Mouse (Mus musculus): ENCODE results near the gene Tmem121b. TPM values are rescaled to one million over a fixed set of nuclear protein-coding genes. Genes with fewer than 3 reads are reported as not detected.

The Tmem121b gene
- polyA plus RNA-seq, 1 experiment = 0.14 TPM

DNA sequence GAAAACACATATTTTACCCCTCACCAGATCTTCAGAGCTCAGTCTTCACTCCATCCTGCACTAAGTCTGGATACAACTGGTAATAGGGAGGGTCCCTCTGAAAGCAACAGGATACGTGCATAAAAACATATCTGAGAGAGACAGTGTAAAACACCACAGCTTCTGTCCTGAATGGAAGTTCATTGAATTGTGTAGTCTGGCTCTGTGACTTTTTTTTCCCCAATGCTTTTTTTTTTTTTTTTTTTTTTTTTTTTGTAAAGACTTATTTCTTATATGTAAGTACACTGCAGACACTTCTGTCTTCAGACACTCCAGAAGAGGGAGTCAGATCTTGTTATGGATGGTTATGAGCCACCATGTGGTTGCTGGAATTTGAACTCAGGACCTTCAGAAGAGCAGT, 39.0 kb upstream of the Tmem121b start:
- TF ChIP-seq POLR2A (IDR thresholded peaks at IDR 0.05; ENCODE audit: low read depth, low read length) = no peak
- TF ChIP-seq CTCF (IDR thresholded peaks at IDR 0.05; ENCODE audit: extremely low read depth, insufficient read depth, insufficient read length, insufficient replicate concordance) = no peak
- DNase-seq (ENCODE audit: low read depth in 1 of 2, low spot score in 2 of 2) = no peak
- no peaks in the 10 kb centered on the region for H3K36me3 ChIP-seq (ENCODE audit: control insufficient read depth, insufficient read depth, low read length)
- H3K27me3 ChIP-seq (ENCODE audit: control insufficient read depth, insufficient read depth, low read length) = no peaks in the 10 kb centered on the region
- no peak overlapping the region for H3K4me3 ChIP-seq (ENCODE audit: extremely low read depth, insufficient read depth, insufficient read length)
- H3K4me1 ChIP-seq (ENCODE audit: control insufficient read depth, insufficient read depth, insufficient read length) = peaks cover 13% of the 10 kb centered on the region
- no peak overlapping the region for H3K27ac ChIP-seq (ENCODE audit: insufficient read depth, low read length)
- WGBS = 89% methylated on average over 1 of the region's 1 CpGs

DNA sequence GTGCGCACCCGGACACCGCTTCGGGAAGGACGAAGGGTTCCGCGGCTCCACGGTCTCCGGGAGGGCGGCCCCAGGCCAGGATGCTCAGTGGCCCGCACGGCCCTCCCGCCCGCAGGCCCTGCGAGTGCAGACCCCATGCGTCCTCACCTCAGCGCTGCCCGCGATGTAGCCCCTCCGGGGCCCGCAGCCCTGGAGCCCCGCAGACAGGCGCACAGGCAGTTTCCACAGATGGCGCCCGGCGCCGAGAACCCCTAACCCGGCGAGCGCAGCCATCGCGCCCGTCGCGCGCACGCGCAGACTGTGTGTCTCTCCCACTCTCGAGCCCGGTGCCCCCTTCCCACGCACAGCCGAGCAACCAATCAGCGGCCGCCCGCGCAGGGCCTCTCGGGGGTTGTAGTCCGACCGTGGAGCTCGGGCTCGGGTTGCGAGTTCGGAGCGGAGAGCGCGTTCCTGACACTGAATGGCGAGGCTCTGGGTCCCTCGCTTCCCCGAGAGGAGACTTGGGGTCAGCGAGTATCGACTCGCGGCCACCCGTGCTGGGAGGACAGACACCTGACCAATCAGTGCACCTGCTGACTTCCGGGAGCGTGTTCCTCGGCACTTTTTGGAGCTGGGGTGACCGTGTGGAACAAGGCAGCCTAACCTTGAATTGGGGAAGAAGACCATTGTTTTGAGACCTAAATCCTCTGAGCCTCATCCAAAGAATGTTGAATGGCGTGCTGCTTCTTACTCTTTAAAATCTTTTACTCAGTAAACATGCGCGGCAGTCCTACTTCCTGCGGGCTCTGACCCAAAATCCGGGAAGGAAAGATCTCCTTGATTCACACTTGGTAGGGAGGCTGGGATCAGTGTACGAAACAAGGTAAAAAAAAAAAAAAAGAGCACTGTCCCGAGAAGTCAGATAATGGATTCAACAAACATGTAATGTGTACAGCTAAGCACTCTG, 37.7 kb upstream of the Tmem121b start, which contains the start of gene Hdhd5:
Gene Hdhd5, minus strand, starts transcription at position 300 of the 946 bp plus-strand sequence.
- Histone ChIP-seq H3K27ac (ENCODE audit: insufficient read depth, low read length) (peak within 1 kb of the TSS; percentile 72), H3K27me3 (ENCODE audit: control insufficient read depth, insufficient read depth, low read length) (no peaks in the 10 kb centered on the region), H3K36me3 (ENCODE audit: control insufficient read depth, insufficient read depth, low read length) (no peaks in the 10 kb centered on the region), H3K4me1 (ENCODE audit: control insufficient read depth, insufficient read depth, insufficient read length) (peaks cover 13% of the 10 kb centered on the region), H3K4me3 (ENCODE audit: extremely low read depth, insufficient read depth, insufficient read length) (peak within 1 kb of the TSS; percentile 87)
- under 1% methylated on average over 75 of the region's 75 CpGs for WGBS
- no peak for TF ChIP-seq CTCF (IDR thresholded peaks at IDR 0.05; ENCODE audit: extremely low read depth, insufficient read depth, insufficient read length, insufficient replicate concordance)
- TF ChIP-seq POLR2A (IDR thresholded peaks at IDR 0.05; ENCODE audit: low read depth, low read length) = peak; percentile 65
- peak; percentile 83 to 93 for DNase-seq (ENCODE audit: low read depth in 1 of 2, low spot score in 2 of 2)

DNA sequence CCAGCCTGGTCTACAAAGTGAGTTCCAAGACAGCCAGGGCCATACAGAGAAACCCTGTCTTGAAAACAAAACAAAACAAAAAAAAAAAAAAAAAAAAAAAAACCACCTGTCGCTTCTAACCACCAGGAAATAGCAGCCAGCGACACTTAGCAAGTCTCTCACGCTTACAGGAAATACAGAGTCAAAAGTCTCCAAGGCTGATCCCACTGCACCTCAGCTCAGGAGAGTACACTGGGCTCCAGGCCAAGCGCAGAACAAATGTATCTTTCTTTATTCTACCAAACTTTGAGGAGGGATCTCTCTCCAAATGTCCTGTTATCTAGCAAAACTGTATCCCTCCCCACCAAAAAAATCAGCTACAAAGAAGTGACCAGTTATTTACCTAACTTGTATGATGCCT, 35.5 kb upstream of the Tmem121b start:
- WGBS = 27% methylated on average over 4 of the region's 4 CpGs
- no peaks in the 10 kb centered on the region for H3K27me3 ChIP-seq (ENCODE audit: control insufficient read depth, insufficient read depth, low read length)
- peaks cover 13% of the 10 kb centered on the region for H3K4me1 ChIP-seq (ENCODE audit: control insufficient read depth, insufficient read depth, insufficient read length)
- DNase-seq (ENCODE audit: low read depth in 1 of 2, low spot score in 2 of 2) = no peak
- peak overlapping the region; percentile 61 for H3K27ac ChIP-seq (ENCODE audit: insufficient read depth, low read length)
- TF ChIP-seq CTCF (IDR thresholded peaks at IDR 0.05; ENCODE audit: extremely low read depth, insufficient read depth, insufficient read length, insufficient replicate concordance) = no peak
- TF ChIP-seq POLR2A (IDR thresholded peaks at IDR 0.05; ENCODE audit: low read depth, low read length) = no peak
- no peak overlapping the region; the same call in 1 of the 2 replicates for H3K4me3 ChIP-seq (ENCODE audit: extremely low read depth, insufficient read depth, insufficient read length)
- H3K36me3 ChIP-seq (ENCODE audit: control insufficient read depth, insufficient read depth, low read length) = no peaks in the 10 kb centered on the region

DNA sequence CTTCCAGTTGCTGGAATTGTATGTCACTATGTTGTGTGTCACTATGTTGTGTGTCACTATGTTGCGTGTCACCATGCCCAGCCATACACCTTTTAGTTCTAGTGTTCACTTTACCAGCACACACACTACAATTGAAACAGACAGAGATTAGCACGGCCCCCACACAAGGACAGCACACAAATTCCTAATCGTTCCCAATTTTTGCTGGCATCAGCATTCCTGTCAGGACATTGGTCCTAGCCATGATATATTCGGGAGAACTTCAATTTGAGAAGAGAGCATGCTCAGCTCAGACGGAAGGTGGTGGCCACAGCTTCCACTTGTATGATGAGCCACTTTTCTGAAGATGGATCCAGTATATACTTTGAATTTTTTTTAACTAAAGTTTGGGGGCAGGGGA, 31.2 kb upstream of the Tmem121b start:
- H3K36me3 ChIP-seq (ENCODE audit: control insufficient read depth, insufficient read depth, low read length) = peaks cover 15% of the 10 kb centered on the region
- WGBS = 93% methylated on average over 5 of the region's 5 CpGs
- H3K4me3 ChIP-seq (ENCODE audit: extremely low read depth, insufficient read depth, insufficient read length) = no peak overlapping the region
- peaks cover 13% of the 10 kb centered on the region for H3K4me1 ChIP-seq (ENCODE audit: control insufficient read depth, insufficient read depth, insufficient read length)
- no peak for DNase-seq (ENCODE audit: low read depth in 1 of 2, low spot score in 2 of 2)
- no peaks in the 10 kb centered on the region for H3K27me3 ChIP-seq (ENCODE audit: control insufficient read depth, insufficient read depth, low read length)
- no peak overlapping the region for H3K27ac ChIP-seq (ENCODE audit: insufficient read depth, low read length)
- no peak for TF ChIP-seq CTCF (IDR thresholded peaks at IDR 0.05; ENCODE audit: extremely low read depth, insufficient read depth, insufficient read length, insufficient replicate concordance)
- no peak for TF ChIP-seq POLR2A (IDR thresholded peaks at IDR 0.05; ENCODE audit: low read depth, low read length)

DNA sequence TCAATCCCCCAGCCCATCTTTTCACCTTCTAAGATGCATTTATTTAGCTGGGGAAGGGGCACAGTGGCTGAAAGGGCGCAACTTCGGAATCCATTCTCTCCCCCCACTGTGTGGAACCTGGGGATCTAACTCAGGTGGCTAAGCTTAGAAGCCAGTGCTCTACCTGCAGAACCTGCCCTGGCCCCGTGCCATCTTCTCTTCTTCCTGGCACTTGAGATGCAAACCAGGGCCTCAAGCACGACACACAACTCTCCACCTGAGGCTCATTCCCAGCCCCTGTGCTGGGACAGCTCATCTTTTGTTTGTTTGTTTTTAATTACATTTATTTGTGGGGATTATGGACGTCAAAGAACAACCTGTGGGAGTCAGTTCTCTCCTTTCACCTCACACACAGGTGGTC, 26.0 kb upstream of the Tmem121b start:
- DNase-seq (ENCODE audit: low read depth in 1 of 2, low spot score in 2 of 2) = no peak
- H3K4me1 ChIP-seq (ENCODE audit: control insufficient read depth, insufficient read depth, insufficient read length) = no peaks in the 10 kb centered on the region
- H3K27ac ChIP-seq (ENCODE audit: insufficient read depth, low read length) = no peak overlapping the region
- peaks cover 21% of the 10 kb centered on the region for H3K36me3 ChIP-seq (ENCODE audit: control insufficient read depth, insufficient read depth, low read length)
- WGBS = 93% methylated on average over 5 of the region's 5 CpGs
- no peak overlapping the region for H3K4me3 ChIP-seq (ENCODE audit: extremely low read depth, insufficient read depth, insufficient read length)
- no peak for TF ChIP-seq CTCF (IDR thresholded peaks at IDR 0.05; ENCODE audit: extremely low read depth, insufficient read depth, insufficient read length, insufficient replicate concordance)
- no peak for TF ChIP-seq POLR2A (IDR thresholded peaks at IDR 0.05; ENCODE audit: low read depth, low read length)
- H3K27me3 ChIP-seq (ENCODE audit: control insufficient read depth, insufficient read depth, low read length) = no peaks in the 10 kb centered on the region

DNA sequence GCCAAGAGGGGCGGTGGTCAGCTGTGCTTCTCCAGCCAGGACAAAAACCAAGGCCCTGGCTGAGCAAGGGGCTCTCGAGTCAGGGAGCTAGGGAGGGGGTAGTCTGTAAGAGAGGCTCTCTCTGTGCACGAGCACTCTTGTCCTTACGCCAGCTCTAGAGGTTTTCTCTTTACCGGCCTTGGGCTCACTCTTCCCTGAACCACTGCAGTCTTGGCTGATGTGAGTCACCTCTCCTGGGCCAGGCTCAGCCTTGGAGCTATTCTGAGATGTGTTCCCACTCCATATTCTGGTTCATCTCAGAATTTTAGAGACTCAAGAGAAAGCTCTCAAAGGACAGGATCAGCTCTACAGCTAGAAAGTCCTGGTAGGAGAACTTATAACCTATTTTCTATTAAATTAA, 23.7 kb upstream of the Tmem121b start:
- H3K27me3 ChIP-seq (ENCODE audit: control insufficient read depth, insufficient read depth, low read length) = no peaks in the 10 kb centered on the region
- H3K27ac ChIP-seq (ENCODE audit: insufficient read depth, low read length) = no peak overlapping the region
- no peak overlapping the region for H3K4me3 ChIP-seq (ENCODE audit: extremely low read depth, insufficient read depth, insufficient read length)
- H3K4me1 ChIP-seq (ENCODE audit: control insufficient read depth, insufficient read depth, insufficient read length) = no peaks in the 10 kb centered on the region
- TF ChIP-seq POLR2A (IDR thresholded peaks at IDR 0.05; ENCODE audit: low read depth, low read length) = no peak
- no peak for DNase-seq (ENCODE audit: low read depth in 1 of 2, low spot score in 2 of 2)
- peaks cover 16% of the 10 kb centered on the region for H3K36me3 ChIP-seq (ENCODE audit: control insufficient read depth, insufficient read depth, low read length)
- WGBS = 94% methylated on average over 5 of the region's 5 CpGs

DNA sequence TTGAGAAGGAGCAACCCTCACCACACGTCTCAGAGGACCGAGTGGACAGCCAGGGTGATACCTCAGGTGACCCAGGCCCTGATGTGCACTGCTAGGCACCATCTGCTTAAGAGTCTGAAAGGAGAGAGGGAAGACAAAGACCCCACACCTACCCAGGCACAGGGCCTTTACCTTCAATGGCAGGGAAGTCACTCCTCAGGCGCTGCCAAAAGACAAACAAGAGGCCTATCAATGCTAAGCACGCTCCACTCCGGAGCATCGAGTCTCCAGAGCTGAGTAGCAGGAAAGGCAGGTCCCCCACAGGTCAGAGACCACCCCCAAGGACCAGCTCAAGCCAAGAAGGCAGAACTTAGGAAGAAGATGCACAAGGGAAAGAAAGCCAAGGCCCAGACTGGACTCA, 23.3 kb upstream of the Tmem121b start:
- H3K4me1 ChIP-seq (ENCODE audit: control insufficient read depth, insufficient read depth, insufficient read length) = no peaks in the 10 kb centered on the region
- no peak for TF ChIP-seq POLR2A (IDR thresholded peaks at IDR 0.05; ENCODE audit: low read depth, low read length)
- TF ChIP-seq CTCF (IDR thresholded peaks at IDR 0.05; ENCODE audit: extremely low read depth, insufficient read depth, insufficient read length, insufficient replicate concordance) = no peak
- H3K27me3 ChIP-seq (ENCODE audit: control insufficient read depth, insufficient read depth, low read length) = no peaks in the 10 kb centered on the region
- DNase-seq (ENCODE audit: low read depth in 1 of 2, low spot score in 2 of 2) = no peak
- WGBS = 83% methylated on average over 6 of the region's 6 CpGs
- peak overlapping the region; percentile 3; the same call in 1 of the 2 replicates for H3K27ac ChIP-seq (ENCODE audit: insufficient read depth, low read length)
- peaks cover 14% of the 10 kb centered on the region; the same call in 1 of the 2 replicates for H3K36me3 ChIP-seq (ENCODE audit: control insufficient read depth, insufficient read depth, low read length)
- H3K4me3 ChIP-seq (ENCODE audit: extremely low read depth, insufficient read depth, insufficient read length) = no peak overlapping the region
